Mouse (Mus musculus) left cerebral cortex, postnatal 25 days (tissue): ENCODE measurements at regions not wholly inside any gene's neighbourhood (a gene's known extent, or its start where the extent isn't known, plus 50 kb on each side); places are given as distances from the start of the nearest gene placed in this dataset.
A peak's percentile ranks its signal among the peaks of the same experiment; 100 is the strongest.

Experiments used
- DNase-seq, 2 experiments: peaks; one replicate each; pipeline ENCODE4 v3.0.0; 2022; ENCODE audit warnings: low spot score in 2 of 2, mixed read lengths in 1 of 2
- intact Hi-C: fragments of 180-260 bp; cut with DNase I; formaldehyde crosslinking; loops from one replicate; pipeline ENCODE4 v1.15.1; 2025

DNA sequence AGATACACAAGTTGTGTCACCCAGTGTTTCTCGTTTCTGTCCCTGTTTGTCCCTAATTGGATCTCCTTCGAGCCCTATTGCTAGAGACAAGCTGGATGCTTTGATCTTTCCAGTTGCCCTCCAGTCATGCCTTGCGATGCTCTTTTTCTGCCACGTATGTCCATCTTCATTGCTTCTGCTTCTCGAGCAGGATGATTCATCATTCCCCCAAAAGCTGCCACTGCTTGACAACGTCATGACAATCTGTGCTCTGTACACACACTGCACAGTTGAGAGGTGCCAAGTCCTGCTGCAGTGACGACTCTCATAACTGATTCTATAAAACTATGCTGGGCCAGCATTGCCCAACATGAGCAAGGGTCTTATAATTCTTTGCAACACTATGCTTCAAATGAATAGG is 226.2 kb upstream of the Syt1 start:
- intact Hi-C loops = no loop called here
- DNase-seq = peak in 1 of 2 experiments; percentile 39

DNA sequence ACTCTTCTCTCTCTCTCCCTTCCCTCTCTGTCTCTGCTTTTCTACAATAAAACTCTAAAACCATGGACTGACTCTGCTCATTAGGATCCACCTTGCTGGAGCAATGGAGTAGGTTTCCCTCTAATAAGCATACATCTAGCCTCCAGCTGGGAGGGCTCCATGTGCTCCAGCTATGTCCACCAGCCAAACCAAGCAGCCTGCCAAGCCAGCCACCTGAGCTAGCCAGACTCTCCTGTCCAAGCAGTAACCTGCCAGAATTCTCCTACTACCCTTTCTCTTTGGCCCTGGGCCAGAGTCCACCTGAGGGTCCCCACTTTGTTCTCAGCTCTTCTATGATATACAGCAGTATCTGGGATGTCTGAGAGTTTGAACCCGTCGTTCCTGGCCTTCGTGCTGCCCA is 216.2 kb upstream of the Syt1 start:
- no peak for DNase-seq
- intact Hi-C loops = no loop called here

DNA sequence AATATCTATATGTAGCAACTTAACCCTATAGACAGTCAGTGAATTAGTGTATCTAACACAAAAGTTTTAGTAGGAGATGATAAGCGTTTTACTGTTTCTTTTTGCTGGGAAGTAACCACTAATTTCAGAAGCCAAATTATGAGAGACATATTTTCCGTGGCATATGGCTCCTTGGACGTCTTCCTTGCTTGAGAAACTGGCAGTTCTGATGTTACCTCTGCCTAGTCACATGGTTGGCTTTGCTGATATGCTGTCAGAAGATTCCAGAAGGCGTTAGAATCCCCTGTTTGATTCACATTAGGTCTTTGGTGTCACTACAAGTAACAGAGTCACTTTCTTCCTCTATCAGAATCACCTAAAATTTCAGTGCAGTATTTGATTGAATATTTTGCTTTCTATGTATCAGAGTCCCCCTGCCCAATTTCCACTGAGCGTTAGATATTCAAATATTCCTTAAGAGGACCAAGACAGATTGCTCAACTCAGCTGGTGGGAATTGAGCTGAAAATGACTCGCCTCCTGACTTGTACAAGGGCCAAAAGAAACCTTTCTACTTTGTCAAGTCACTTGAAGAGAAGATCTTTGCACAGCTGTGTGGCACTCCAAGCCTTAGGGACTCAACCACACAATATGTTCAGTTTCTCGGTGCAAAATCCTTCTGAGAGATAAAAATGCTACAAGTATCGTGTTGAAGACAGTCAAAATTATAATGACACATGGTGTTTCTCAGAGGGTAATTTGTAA is 178.2 kb upstream of the Syt1 start:
- intact Hi-C loops = loop anchor here (5.0 kb wide), 1 partner anchor 177 kb away; the partner anchor contains the start of gene Syt1
- peak; percentile 18 to 59 for DNase-seq

DNA sequence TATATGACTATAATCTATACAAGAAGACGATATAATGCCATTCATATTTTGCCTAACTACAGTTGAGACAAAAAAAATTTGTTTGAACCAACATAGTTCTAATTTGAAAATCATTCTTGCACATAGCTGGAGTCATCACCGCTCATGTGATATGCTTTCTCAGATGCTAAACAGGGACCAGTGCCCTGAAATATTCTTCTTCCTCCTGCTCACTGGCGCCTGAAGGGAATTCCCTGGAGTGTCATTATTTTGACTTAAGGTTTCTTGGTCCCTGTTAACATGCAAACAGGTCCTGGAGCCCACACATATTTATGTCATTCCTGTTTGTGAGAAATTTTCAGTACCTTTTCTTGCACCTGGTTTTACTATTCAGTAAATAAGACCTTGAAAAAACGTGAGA is 177.5 kb upstream of the Syt1 start:
- intact Hi-C loops = loop anchor here (5.0 kb wide), 1 partner anchor 176 kb away; the partner anchor contains the start of gene Syt1
- peak in 1 of 2 experiments; percentile 53 for DNase-seq

DNA sequence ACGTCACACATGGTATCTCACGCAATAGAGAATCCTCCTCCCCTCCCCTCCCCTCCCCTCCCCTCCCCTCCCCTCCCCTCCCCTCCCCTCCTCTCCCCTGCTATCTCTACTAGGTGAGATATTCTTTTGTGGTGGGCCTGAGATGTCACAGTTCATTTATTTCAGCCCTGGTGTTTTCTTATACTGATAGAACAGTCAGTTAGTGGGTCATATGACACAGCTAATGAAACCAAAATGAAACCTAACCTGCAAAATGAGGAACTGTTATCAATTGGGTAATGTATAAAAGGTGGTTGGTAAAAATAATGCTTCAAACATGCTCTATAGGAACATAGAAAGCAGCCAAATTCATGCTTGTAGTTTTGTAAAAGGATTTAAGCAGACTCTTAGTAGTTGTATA is 174.5 kb upstream of the Syt1 start:
- no peak for DNase-seq
- intact Hi-C loops = loop anchor here (5.0 kb wide), 1 partner anchor 173 kb away; the partner anchor contains the start of gene Syt1

DNA sequence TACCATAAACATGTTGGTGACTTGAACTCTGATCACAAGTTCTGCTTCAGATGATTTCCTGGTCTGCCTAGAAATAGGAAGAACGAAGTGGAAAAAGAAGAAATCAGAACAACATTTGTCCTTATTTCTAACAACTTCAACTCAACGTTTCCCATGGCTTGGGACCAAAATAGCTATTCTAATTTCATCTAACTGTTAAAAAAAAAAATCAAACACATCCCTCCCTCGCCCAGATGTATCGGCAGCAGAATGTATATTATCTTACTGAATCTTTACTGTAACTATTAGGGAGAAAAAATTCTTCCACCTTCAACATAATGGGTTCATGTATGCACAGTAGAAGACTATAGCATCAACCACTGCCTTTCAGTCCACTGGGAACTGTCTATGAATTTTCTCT is 169.7 kb upstream of the Syt1 start:
- intact Hi-C loops = no loop called here
- peak in 1 of 2 experiments; percentile 49 for DNase-seq

DNA sequence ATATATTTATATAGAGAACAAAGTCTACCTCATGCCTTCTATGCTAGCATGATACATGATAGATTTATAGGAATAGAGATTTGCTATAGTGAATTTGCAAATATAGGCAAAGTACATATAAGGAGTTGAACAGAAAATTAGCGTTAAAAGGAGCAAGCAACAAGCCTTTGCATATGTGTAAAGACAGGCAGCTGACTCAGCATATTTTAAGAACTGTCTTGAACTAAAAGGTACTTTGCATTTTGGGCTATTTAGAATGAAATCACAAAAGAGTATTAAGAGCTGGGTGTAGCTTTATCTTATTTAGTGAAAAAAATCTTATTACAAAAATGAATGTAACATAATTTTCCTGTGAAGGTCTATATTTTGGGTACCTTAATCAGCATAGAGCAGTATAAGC is 149.9 kb upstream of the Syt1 start:
- no peak for DNase-seq
- intact Hi-C loops = no loop called here

DNA sequence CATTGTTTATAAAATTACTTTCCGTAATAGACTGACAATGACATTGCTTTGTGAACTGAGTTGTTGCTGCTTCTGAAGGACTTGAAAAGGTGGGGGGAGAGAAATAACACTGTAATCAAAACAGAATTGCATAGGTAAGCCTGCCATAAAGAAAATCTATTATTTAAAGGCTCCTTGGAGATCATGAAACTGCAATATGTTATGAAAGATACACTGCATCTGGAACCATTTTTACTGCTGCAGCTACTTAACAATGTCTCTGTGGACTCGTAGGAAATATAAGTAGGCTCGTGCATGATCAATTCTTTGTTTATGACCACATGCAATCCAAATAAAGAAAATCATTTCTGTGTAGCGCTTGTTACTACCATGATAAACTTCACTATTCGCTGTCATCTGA is 145.0 kb upstream of the Syt1 start:
- intact Hi-C loops = no loop called here

DNA sequence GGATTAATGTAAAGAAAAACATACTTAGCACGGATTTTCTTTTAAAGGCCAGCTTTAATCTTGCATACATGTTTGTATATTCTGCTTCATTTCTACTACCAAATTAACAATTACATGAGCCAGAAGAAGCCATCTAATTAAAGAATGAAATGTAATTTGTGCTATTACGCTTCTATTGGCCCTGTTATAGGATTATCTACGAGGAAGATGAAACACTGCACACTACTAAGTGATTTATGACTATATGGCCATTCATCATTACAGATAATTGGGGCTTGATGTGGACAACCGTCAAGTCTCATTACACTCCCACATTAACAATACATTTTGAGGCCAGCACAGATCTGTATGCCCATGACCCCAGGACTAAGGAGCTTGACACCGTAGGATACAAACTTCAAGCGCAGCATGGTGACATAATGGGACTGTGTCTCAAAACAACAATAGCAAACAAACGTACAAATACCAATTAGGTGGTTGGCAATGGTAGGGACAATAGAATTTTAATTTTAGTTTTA is 129.7 kb upstream of the Syt1 start:
- intact Hi-C loops = no loop called here

More for the DNA sequence above, 145.0 kb upstream of the Syt1 start:
- no peak for DNase-seq

DNA sequence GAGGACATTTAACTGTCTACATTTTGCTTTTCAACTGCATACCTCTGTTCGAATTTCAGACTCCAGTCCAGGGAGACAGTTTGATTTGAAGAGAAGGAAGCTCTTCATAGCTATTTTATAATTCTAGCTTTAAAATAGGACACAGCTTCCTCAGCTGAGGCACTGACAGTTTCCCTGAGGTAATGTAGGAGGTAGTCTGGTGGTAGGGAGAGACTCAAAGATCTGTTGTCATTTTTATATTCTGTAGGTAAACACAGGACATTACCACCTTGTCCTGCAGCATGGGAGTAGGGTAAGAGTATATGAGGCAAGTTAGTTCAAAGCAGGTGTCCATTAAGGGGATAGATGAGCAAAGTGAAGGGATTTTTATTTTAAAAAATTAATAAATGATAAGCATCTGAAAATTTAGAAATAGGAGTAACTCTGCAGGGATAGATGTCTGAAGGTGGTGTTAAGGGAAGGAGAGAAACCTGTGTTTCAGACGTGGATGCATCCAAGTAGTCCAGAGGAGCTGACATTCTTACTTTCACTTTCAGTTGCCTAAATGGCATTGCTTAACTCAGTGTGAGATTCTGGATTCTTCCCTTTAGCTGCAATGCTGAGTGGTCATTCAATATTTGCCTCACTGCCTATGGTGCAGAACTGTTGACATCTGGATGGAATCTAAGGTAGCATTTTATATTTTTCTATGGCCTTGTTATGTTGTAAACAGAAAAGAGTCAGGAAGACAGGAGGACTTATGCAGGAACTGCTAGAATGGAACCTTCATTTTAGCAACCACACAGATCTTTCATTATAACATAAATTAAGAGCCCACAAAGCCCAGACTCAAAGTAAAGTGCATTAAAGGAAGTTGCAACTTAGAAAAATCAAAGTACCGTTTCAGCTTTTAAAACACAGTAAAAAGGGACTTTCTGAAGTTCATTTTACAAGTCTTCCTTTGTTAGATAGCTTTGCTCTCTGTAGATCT is 126.3 kb upstream of the Syt1 start:
- intact Hi-C loops = no loop called here
- no peak for DNase-seq

More for the DNA sequence above, 129.7 kb upstream of the Syt1 start:
- no peak for DNase-seq

DNA sequence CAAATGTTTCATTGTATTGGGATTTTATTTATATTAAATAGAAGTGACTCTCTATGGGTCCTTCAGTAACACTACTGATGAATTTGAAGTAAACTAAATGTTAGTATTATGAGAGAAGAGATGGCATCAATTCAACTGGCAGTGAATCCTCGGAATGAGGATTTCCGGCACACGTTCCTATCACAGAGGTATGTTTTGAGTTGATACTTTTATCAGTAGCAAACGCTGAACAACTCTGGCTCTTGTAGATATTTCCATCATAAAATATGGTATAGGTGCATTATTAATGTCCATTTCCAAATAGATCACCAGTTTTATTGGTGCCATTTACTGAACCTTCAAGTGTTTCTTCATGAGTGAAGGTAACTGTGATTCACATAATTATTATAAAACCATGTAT is 123.7 kb upstream of the Syt1 start:
- DNase-seq = no peak
- intact Hi-C loops = no loop called here

DNA sequence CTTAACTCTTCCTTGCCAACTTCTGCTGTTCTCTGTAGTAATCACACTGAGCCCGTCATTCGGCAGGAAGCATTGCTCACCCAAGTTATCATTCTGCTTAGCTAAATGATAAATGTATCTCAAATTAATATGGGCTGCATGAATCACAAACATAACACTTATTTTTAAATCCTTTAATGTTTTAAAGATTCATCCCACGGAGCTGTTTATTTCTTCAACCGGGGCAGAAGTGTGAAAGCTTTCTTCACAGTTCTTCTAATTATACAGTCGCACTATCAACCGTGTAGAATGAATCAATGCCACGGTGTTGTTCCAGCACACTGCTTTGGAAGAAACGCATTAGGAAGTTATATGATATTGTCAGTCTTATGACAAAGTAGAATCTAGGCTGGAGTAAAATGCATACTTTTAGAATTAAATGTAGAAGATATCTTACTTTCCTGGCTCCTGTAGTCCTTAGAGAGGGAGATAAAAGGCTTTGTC is 121.3 kb upstream of the Syt1 start:
- intact Hi-C loops = no loop called here
- peak; percentile 27 to 66 for DNase-seq

DNA sequence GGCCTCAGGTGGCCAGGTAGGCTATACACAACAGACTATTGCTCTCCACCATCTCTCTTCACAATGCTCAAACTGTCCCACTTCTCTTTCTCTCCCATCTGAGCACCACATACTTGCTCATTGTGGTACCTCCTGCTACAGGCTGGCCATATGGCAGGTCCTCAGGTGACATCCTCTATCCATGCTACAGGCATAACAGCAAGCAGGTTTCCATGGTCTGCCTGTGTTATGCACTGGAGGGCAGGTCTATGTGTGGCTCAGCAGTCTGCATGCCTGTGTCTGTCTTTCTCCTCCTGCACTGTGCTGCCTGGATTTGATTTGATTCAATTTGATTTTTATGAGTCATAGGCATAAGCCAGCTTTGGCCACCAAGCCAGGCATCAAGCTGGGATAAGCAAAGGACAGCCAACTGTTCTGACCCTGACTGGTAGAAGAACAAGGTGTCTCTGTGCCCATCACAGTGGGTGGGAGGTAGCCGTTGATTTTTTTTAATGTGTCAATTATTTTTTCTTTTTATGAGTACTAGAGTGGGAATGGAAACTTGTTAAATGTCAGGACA is 118.8 kb upstream of the Syt1 start:
- no peak for DNase-seq
- intact Hi-C loops = no loop called here

DNA sequence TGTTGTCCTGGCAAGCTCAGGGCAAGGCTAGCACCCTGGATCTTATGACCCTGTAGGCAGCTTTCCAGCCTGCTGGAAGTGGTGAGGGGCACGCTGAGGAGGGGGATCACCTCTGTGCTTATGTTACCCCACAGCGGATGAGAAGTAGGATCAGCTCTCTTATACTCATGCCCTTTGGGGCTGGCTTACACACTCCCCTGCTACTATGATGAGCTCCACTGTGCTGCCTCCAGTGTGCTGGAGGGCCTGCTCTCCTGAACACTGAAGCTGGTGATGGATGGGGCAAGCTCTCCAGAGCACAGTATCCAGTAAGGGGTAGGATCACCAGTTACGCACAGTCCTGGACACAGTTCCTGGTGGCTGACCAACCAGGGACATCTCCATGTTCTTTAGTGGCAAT is 118.3 kb upstream of the Syt1 start:
- DNase-seq = no peak
- intact Hi-C loops = no loop called here

DNA sequence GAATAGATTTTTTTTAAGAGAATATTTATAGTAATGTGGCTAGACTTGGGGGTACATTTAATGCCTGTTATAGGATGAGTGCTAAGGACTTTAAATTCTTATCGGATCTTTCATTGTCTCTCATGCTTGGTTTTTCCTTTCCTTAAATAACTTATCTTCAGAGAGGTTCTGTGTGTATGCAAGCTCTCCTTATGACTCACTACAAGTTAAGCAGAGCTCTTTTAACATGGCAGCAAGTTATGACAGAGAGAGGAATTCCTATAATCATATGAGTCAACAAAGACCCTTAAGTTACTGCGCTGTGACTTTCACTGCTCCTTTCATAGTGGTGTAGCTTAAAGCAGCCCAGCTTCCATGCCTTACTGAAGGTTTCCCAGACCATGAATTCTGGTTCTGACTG is 115.9 kb upstream of the Syt1 start:
- DNase-seq = no peak
- intact Hi-C loops = no loop called here

DNA sequence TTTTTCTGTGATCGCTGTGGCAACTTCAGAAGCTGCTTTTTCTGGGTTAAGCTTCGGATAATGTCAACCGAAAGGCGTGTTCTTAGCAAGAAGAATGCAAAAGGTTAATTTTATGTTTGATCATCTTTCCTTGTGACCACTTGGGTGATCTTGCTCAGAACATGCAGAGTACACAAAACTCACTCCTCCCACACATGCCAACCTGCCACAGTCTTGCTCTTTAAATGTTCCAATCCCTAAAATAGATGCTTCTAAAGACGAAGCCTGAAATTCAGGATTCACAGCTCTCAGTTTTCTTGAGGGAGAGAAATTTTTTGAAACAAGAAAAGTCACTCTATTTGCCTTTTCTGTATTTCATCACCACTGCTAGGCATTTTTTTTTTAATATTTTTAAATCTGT is 106.4 kb upstream of the Syt1 start:
- peak; percentile 62 to 90 for DNase-seq
- intact Hi-C loops = loop anchor here (2.0 to 5.0 kb wide), 2 partner anchors 106 to 215 kb away; partner anchors contain the start of gene Syt1

DNA sequence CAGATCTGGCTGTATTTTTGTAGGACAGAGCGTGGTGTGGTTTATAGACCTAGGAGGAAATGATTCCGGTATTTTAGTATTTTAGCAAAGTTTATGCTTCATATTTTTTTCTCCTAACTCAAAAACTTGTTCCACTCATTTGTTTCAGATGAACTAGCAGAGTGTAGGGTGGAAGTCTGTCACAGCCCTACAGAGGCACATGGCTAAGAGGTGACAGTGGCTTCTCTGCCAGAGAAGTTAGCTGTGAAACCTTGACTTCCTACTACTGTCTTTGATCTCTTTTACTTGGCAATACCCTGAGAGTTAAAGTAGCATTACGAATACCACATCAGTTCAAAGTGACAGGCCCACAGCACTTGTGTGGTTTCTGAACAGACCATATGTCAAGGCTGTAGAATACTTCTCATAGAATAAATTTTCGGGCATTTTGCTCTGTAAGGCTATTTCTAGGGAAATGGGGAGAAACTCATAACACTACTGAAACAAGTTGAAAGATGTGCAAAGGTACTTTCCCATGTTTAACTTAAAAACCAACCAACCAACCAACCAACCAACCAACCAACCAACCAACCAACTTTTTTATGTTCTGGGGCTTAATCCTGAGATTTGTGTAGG is 104.3 kb upstream of the Syt1 start:
- intact Hi-C loops = loop anchor here (5.0 kb wide), 1 partner anchor 217 kb away; no protein-coding TSS in a partner anchor

DNA sequence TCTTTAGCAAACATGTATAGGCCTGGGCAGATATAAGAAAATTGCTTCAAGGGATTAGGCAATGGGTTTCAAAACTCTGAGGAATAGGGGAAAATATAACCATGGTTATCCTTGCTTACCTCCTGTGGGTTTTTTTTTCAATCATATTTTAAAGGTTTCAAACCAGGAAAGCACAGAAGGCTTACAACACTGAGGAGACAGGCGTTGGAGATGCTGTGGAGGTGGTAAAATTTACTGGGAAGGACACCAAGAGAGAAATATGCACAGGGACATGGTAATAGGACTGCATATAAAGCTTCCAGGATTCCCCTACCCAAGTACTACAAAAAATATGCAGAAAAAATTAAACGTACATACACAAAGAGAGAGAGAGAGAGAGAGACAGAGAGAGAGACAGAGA is 95.0 kb upstream of the Syt1 start:
- intact Hi-C loops = no loop called here
- peak in 1 of 2 experiments; percentile 84 for DNase-seq

More for the DNA sequence above, 104.3 kb upstream of the Syt1 start:
- DNase-seq = no peak

DNA sequence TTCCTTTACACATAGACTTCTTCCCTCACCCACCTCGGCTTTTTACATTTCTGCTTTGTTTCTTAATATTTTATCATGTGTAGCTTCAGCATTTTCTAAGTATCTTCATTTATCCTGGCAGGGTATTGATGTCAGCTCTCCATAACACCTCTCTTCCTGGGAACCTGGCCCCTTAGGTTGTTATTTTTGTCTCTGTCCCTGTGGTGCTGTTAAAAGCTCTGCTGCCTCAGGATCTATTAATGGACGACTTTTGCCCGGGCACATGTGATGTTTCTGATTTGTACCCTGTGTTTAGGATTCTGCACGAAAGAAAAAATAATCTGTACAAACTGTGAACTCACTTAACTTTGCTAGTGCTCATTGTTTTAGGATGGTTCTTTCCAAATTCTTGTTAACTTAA is 81.4 kb upstream of the Syt1 start:
- intact Hi-C loops = no loop called here
- no peak for DNase-seq
